Mouse (Mus musculus): ENCODE results near the gene Npas2. TPM values are rescaled to one million over a fixed set of nuclear protein-coding genes. Genes with fewer than 3 reads are reported as not detected.

Gene Npas2
- total and polyA plus RNA-seq, 3 experiments, result not detected

DNA sequence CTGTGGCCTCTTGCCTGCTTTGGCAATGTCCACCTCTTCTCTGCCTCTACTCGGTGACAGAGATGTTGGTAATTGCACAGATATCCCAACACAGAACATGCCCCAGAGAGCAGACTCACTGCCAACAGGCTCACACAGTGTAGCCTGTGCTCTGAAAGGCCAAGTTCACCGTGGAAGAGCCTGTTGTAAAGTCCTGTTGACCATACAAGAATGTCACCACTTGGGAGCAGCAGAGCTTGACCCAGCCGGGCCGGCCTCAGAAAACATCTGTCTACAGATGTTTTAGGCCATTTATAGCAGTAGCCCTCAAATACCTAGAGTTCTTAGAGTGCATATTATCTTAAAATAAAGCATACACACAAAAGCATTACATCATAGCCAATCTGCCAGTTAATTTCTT, 213.6 kb downstream of the Npas2 start:
- H3K9ac ChIP-seq (ENCODE audit: control insufficient read depth, low read depth, low read length, poor library complexity, severe bottlenecking), result no peak overlapping the region
- no peak overlapping the region for H3K27ac ChIP-seq (ENCODE audit: control insufficient read depth, low read depth, low read length)
- no peaks in the 10 kb centered on the region for H3K27me3 ChIP-seq (ENCODE audit: control insufficient read depth in 1 of 2, insufficient read depth in 2 of 2, low read length in 2 of 2)
- H3K4me3 ChIP-seq (ENCODE audit: control insufficient read depth in 1 of 2, insufficient read depth in 1 of 2, low read depth in 2 of 2, low read length in 2 of 2), result no peak overlapping the region
- no peaks in the 10 kb centered on the region for H3K79me2 ChIP-seq (ENCODE audit: control insufficient read depth, insufficient read depth, low read length, poor library complexity)
- peaks cover 10% of the 10 kb centered on the region in 2 experiments for H3K4me1 ChIP-seq (ENCODE audit: control insufficient read depth in 1 of 2, insufficient read depth in 2 of 2, low read length in 2 of 2)
- no peak for DNase-seq (ENCODE audit: low read depth, low spot score)
- H3K9me3 ChIP-seq (replicated peaks; ENCODE audit: insufficient read depth, low read length), result no peaks in the 10 kb centered on the region
- H3K36me3 ChIP-seq (ENCODE audit: control insufficient read depth in 1 of 2, insufficient read depth in 2 of 2, low read length in 2 of 2), result peaks cover 0 to 3% of the 10 kb centered on the region in 2 experiments; a peak in 1 of 4 replicates
- TF ChIP-seq HCFC1 (IDR thresholded peaks at IDR 0.05; ENCODE audit: low read depth, low read length), result no peak
- TF ChIP-seq TCF12 (IDR thresholded peaks at IDR 0.05; ENCODE audit: low read depth, low read length), result no peak
- TF ChIP-seq MAFK (IDR thresholded peaks at IDR 0.05; ENCODE audit: borderline replicate concordance, low read depth, low read length), result no peak
- TF ChIP-seq KAT2A (conservative IDR thresholded peaks at IDR 0.05; ENCODE audit: low read depth, low read length), result no peak
- no peak for TF ChIP-seq POLR2AphosphoS2 (IDR thresholded peaks at IDR 0.05; ENCODE audit: low read length)
- TF ChIP-seq TAL1 (IDR thresholded peaks at IDR 0.05; ENCODE audit: low read length), result no peak
- no peak for TF ChIP-seq BHLHE40 (IDR thresholded peaks at IDR 0.05; ENCODE audit: borderline replicate concordance, low read depth, low read length)
- no peak for TF ChIP-seq USF2 (IDR thresholded peaks at IDR 0.05; ENCODE audit: borderline replicate concordance in 1 of 2, insufficient read depth in 1 of 2, low read depth in 1 of 2, low read length in 2 of 2)
- no peak for TF ChIP-seq GABPA (IDR thresholded peaks at IDR 0.05; ENCODE audit: low read depth, low read length)
- no peak for TF ChIP-seq MEF2A (IDR thresholded peaks at IDR 0.05; ENCODE audit: extremely low read depth, insufficient replicate concordance, low read depth, low read length, poor library complexity, severe bottlenecking)
- TF ChIP-seq ZNF384 (IDR thresholded peaks at IDR 0.05; ENCODE audit: low read depth, low read length), result no peak
- no peak for TF ChIP-seq E2F4 (IDR thresholded peaks at IDR 0.05; ENCODE audit: borderline replicate concordance, low read depth, low read length)
- no peak for TF ChIP-seq ZKSCAN1 (IDR thresholded peaks at IDR 0.05; ENCODE audit: low read depth, low read length)
- no peak for TF ChIP-seq MYC (IDR thresholded peaks at IDR 0.05; ENCODE audit: low read depth, low read length)
- TF ChIP-seq ETS1 (IDR thresholded peaks at IDR 0.05; ENCODE audit: low read depth, low read length), result no peak
- no peak for TF ChIP-seq NRF1 (IDR thresholded peaks at IDR 0.05; ENCODE audit: insufficient read depth, low read depth, low read length, poor library complexity, severe bottlenecking)
- no peak for TF ChIP-seq JUND (IDR thresholded peaks at IDR 0.05; ENCODE audit: low read depth, low read length)
- no peak for TF ChIP-seq MAZ (IDR thresholded peaks at IDR 0.05; ENCODE audit: low read depth, low read length)
- no peak for TF ChIP-seq ZMIZ1 (IDR thresholded peaks at IDR 0.05; ENCODE audit: low read depth, low read length)
- TF ChIP-seq MAX (IDR thresholded peaks at IDR 0.05; ENCODE audit: low read length), result no peak

DNA sequence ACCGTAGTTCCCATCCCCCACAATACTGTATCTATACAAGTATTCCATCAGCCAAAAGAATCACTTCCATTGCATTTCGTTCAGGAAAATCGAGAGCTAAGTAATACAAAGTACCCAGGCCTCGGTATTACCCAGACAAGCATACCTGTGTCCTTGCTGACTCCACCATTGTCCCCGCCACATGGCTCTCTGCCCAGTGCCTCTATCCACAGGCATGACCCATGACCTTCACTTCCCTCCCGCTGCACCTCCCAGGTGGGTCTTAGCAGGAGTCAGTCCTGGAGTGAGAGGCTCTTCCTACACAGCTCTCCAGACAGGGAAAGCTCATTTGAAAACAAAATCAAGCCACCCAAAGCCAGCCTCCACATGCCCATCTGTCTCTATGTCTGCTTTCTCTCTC, 214.6 kb downstream of the Npas2 start:
- Histone ChIP-seq H3K79me2 (ENCODE audit: control insufficient read depth, insufficient read depth, low read length, poor library complexity) (no peaks in the 10 kb centered on the region), H3K9ac (ENCODE audit: control insufficient read depth, low read depth, low read length, poor library complexity, severe bottlenecking) (no peak overlapping the region), H3K36me3 (ENCODE audit: control insufficient read depth in 1 of 2, insufficient read depth in 2 of 2, low read length in 2 of 2) (peaks cover 0 to 3% of the 10 kb centered on the region in 2 experiments; a peak in 1 of 4 replicates), H3K27ac (ENCODE audit: control insufficient read depth, low read depth, low read length) (no peak overlapping the region), H3K4me3 (ENCODE audit: control insufficient read depth in 1 of 2, insufficient read depth in 1 of 2, low read depth in 2 of 2, low read length in 2 of 2) (no peak overlapping the region), H3K27me3 (ENCODE audit: control insufficient read depth in 1 of 2, insufficient read depth in 2 of 2, low read length in 2 of 2) (no peaks in the 10 kb centered on the region), H3K4me1 (ENCODE audit: control insufficient read depth in 1 of 2, insufficient read depth in 2 of 2, low read length in 2 of 2) (peaks cover 10% of the 10 kb centered on the region in 2 experiments), H3K9me3 (replicated peaks; ENCODE audit: insufficient read depth, low read length) (no peaks in the 10 kb centered on the region)
- no peak for TF ChIP-seq E2F4 (IDR thresholded peaks at IDR 0.05; ENCODE audit: borderline replicate concordance, low read depth, low read length)
- TF ChIP-seq RCOR1 (IDR thresholded peaks at IDR 0.05; ENCODE audit: low read depth, low read length), result no peak
- TF ChIP-seq MEF2A (IDR thresholded peaks at IDR 0.05; ENCODE audit: extremely low read depth, insufficient replicate concordance, low read depth, low read length, poor library complexity, severe bottlenecking), result no peak
- TF ChIP-seq NELFE (IDR thresholded peaks at IDR 0.05; ENCODE audit: low read depth, low read length), result no peak
- TF ChIP-seq CTCF (IDR thresholded peaks at IDR 0.05 in 2 of 3, conservative IDR thresholded peaks at IDR 0.05 in 1 of 3; ENCODE audit: control insufficient read depth in 1 of 3, insufficient read depth in 1 of 3, low read depth in 2 of 3, low read length in 3 of 3, poor library complexity in 1 of 3, severe bottlenecking in 1 of 3), result no peak
- TF ChIP-seq RAD21 (IDR thresholded peaks at IDR 0.05; ENCODE audit: low read depth, low read length), result no peak
- no peak for DNase-seq (ENCODE audit: low read depth, low spot score)

All from MEL (cell line).